Mouse (Mus musculus): Measurements from ENCODE around the gene Lipn.

DNA sequence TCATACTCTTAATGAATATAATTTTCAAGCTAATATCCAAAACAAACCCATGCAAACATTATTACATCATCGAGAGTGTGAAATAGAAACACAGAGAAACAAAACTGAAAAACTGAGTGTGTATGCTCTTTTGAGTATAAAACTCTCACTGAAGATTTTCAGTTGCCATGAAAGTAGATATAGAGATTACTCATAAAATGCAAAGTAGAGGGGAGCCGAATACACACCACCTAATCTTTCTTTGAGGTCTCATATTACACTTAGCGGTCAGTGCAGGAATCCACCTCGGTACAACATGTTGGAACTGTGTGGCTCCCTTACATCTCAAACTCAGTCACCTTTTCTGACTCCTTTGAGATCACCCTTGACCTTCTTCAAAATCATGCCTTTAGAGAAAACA, 52.5 kb downstream of the Lipn start:
- TF ChIP-seq POLR2A (IDR thresholded peaks at IDR 0.05; ENCODE audit: insufficient read length, low read depth), result no peak
- TF ChIP-seq TCF12 (IDR thresholded peaks at IDR 0.05; ENCODE audit: insufficient read depth, poor library complexity, severe bottlenecking), result no peak
- no peak for TF ChIP-seq POLR2AphosphoS2 (IDR thresholded peaks at IDR 0.05; ENCODE audit: insufficient read length, low read depth)
- TF ChIP-seq MYOG (IDR thresholded peaks at IDR 0.05; ENCODE audit: control insufficient read depth in 1 of 3, insufficient read depth in 1 of 3, insufficient read length in 2 of 3, low read depth in 2 of 3), result no peak
